Mouse (Mus musculus) liver, embryonic 16.5 days (tissue): Measurements from ENCODE around the gene 2310079G19Rik. TPM values are rescaled to one million over a fixed set of nuclear protein-coding genes. Genes with fewer than 3 reads are reported as not detected.

Experiments
- polyA plus RNA-seq: library from polyadenylated mRNA; unstranded; fragments of >200 nt; fragmentation: Nextera tagmentation; extraction: Ambion mirVana; gene quantifications from 2 replicates; pipeline ENCODE4 v1.2.1, GENCODE M21; 2015

2310079G19Rik gene
- polyA plus RNA-seq, 1 experiment from 2014 or later, result not detected

Other genes starting within 250 kb of the 2310079G19Rik start
- not detected in 2 replicates for gene Cldn17, start 120.7 kb downstream of the 2310079G19Rik start, polyA plus RNA-seq
- gene Cldn8, start 64.5 kb downstream of the 2310079G19Rik start, polyA plus RNA-seq, result 0.09 and 0.37 TPM in 2 replicates
- gene Krtap24-1, start 15.4 kb downstream of the 2310079G19Rik start, polyA plus RNA-seq, result not detected in 2 replicates
- not detected in 2 replicates for gene Krtap26-1, start 20.1 kb upstream of the 2310079G19Rik start, polyA plus RNA-seq
- not detected in 2 replicates for gene Krtap27-1, start 44.0 kb upstream of the 2310079G19Rik start, polyA plus RNA-seq
- gene 2310061N02Rik, start 80.3 kb upstream of the 2310079G19Rik start, polyA plus RNA-seq, result not detected in 2 replicates
- gene Krtap13-1, start 101.2 kb upstream of the 2310079G19Rik start, polyA plus RNA-seq, result not detected in 2 replicates
- gene Krtap13, start 124.0 kb upstream of the 2310079G19Rik start, polyA plus RNA-seq, result not detected in 2 replicates
- 0.09 TPM in 1 of 2 replicates, not detected in the other for gene 2310034C09Rik, start 131.2 kb upstream of the 2310079G19Rik start, polyA plus RNA-seq
- not detected in 2 replicates for gene 2310057N15Rik, start 146.5 kb upstream of the 2310079G19Rik start, polyA plus RNA-seq
- not detected in 2 replicates for gene Gm5965, start 150.2 kb upstream of the 2310079G19Rik start, polyA plus RNA-seq
- gene Gm20741, start 184.6 kb upstream of the 2310079G19Rik start, polyA plus RNA-seq, result not detected in 2 replicates
- gene Krtap15, start 192.5 kb upstream of the 2310079G19Rik start, polyA plus RNA-seq, result not detected in 2 replicates
- gene Krtap14, start 198.5 kb upstream of the 2310079G19Rik start, polyA plus RNA-seq, result not detected in 2 replicates
- gene Krtap19-1, start 241.7 kb upstream of the 2310079G19Rik start, polyA plus RNA-seq, result not detected in 2 replicates
- not detected in 2 replicates for gene Krtap19-2, start 246.6 kb upstream of the 2310079G19Rik start, polyA plus RNA-seq